Mouse (Mus musculus): ENCODE results near the gene Tyw5.
A peak's percentile ranks its signal among the peaks of the same experiment; 100 is the strongest.

Gene Tyw5

GRCm38 (mm10) chr1:57406187-57407151, at the start of gene Tyw5, which contains the start of gene Maip1:
Gene Tyw5, minus strand, starts transcription at chr1:57407101.
Gene Maip1, plus strand, starts transcription at chr1:57406328.
- DNase-seq (ENCODE audit: low read depth, low spot score): peak; percentile 90

GRCm38 (mm10) chr1:57450241-57450640, 43.3 kb upstream of the Tyw5 start:
- no peak for DNase-seq (ENCODE audit: low read depth, low spot score)

GRCm38 (mm10) chr1:57445679-57446078, 38.8 kb upstream of the Tyw5 start:
- no peak for DNase-seq (ENCODE audit: low read depth, low spot score)

DNA sequence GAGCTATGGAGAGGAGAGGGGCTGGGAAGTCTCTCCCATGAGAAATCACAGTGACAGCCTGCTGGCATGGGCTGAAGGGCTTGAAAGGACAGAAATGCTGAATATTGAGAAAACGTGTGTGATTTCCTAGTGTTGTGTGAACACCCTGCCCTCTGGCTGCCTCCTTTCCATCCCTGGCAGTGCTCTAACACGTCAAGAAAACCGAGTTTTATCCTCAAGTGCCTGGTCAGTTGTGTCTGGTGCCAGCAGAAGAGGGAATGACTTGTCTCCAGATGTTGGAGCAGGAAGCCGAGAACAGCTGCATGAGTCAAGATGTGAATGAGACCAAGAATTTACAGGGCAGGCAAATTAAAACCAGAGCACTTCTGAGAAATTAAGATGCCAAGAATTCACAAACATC, 33.9 kb upstream of the Tyw5 start:
- no peak for DNase-seq (ENCODE audit: low read depth, low spot score)

DNA sequence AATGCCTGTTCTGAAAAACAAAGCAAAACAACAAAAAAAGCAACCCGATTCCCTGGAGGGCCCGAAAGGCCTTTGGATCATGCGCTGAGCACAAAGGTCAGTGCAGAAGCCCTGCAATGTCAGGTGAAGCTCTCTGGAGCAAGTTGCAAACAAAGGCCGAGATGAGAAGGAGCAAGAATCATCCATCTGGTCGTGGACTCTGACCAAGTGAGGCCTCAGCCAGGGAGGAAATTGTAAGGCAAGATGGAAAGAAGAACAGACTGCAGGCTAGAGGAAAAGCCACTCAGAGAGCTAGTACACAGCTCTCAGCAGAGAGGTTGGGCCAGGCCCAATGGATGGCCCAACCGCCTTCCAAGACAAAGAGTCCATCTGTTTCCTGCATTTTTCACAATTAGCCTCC, 32.1 kb upstream of the Tyw5 start:
- no peak for DNase-seq (ENCODE audit: low read depth, low spot score)

- DNase-seq (ENCODE audit: low read depth, low spot score): no peak
These were observed 30.1 kb upstream of the Tyw5 start for GRCm38 (mm10) chr1:57436954-57437353.

DNA sequence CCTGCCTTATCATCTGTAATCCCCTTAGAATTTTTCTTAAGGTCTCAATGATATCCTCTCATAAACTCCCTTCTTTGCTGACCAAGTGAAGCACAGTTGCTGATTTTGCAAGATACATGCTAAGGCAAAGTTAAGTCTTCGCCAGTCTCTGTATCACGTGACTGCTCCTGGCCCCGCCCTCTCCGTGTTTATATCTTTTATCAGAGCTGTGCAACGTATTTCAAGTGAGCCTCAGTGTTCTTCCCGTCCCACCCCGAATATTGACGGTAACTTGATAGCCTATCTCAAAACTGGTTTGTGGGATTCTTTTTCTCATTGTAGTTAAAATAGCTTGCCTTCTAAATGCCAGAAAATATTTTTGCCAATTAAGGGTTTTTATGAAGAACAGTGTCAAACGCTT, 29.5 kb upstream of the Tyw5 start:
- DNase-seq (ENCODE audit: low read depth, low spot score): no peak

DNA sequence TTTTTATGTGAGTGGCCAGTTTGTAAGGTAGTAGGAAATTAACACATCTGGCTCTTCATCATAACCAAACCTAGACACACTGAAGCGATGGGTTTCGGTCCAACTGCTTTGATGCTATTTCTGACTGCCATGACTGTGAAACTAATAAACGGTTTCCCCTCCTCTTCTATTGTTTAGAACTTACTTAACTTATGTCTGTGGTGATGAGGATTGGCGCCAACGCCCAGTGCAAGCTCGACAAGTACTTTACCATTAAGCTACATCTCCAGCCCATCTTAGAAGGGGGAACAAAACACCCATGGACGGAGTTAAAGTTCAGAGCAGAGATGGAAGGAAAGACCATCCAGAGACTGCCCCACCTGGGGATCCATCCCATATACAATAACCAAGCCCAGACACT, 26.2 kb upstream of the Tyw5 start:
- DNase-seq (ENCODE audit: low read depth, low spot score): no peak

- no peak for DNase-seq (ENCODE audit: low read depth, low spot score)
These were observed 23.0 kb upstream of the Tyw5 start for GRCm38 (mm10) chr1:57429786-57430483.

- peak; percentile 62 for DNase-seq (ENCODE audit: low read depth, low spot score)
These were observed 21.7 kb upstream of the Tyw5 start for GRCm38 (mm10) chr1:57428368-57429308.

DNA sequence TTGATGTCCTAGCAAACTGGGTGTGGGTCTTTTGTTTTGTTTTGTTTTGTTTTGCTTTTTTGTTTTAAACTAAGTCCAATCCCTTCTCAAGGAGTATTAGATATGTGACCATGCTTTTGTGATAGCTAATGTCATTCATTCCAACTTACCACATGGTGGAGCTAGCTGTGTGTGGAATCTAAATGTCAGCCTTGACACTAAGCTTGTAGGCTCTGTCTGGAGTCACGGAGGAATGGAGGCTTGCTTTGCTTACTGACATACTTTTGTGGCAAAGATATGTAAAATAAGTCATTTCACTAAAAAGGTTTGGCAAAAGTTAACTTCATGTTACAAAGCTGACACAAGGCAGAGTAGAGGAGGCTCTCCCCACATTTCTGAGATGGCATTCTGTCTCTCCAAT, 16.8 kb upstream of the Tyw5 start:
- DNase-seq (ENCODE audit: low read depth, low spot score): peak; percentile 59

DNA sequence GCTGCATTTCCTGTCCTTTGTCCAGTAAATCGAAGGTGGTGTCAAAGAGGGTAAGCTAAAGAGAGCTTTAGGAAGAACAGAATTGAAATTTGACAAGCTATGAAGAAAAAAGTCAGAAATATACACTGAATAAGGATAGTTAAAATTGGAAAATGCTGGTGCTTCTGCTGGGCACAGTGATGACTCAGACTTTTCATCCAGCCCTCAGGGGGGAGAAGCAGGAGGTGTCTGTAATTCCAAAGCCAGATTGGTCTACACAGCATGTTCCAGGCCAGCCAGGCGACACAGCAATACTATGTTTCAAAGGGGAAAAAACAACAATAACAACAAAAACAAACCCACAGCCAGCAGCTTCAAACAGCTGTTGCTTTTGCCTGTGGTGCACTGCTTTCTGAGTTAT, 6.5 kb upstream of the Tyw5 start:
- no peak for DNase-seq (ENCODE audit: low read depth, low spot score)

- DNase-seq (ENCODE audit: low read depth, low spot score): no peak
These were observed 2.1 kb upstream of the Tyw5 start for GRCm38 (mm10) chr1:57408994-57409393.

DNA sequence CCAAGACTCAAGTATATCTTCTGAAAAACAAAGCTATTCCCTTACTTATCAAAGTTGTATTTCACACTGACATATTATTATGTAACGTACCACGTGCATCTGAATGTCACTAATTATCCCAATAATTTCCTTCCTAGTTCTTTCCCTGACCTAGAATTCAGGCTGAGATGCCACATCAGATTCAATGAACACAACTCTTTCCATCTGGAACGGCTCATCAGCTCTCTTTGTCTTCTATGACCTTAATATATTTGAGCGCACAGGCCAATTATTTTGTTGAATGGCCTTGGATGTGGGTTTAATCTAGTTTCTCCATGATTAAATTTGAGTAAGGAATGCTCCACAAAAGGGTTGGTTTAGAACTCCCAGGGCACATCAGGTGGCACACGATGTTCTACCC, 4.8 kb downstream of the Tyw5 start:
- no peak for DNase-seq (ENCODE audit: low read depth, low spot score)

- DNase-seq (ENCODE audit: low read depth, low spot score): no peak
These were observed 6.0 kb downstream of the Tyw5 start for GRCm38 (mm10) chr1:57400877-57401276.

DNA sequence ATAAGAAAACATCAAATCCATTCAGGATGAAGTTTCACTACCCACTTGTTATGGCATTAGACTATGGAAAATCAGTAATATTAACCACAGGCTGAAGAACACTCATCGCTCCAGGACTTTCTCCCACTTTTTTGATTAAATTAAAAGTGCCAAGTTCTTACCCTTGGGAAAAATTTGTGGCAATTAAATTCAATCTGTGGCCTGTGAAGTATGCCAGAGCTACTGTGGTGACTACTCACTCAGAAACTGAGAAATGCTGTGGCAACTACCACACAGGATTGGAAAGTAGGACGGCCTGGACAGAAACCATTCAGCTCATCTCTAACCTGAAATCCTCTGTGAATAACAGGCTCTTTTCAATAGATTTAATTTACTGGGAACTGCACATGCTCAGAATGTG, 6.6 kb downstream of the Tyw5 start:
- no peak for DNase-seq (ENCODE audit: low read depth, low spot score)

- no peak for DNase-seq (ENCODE audit: low read depth, low spot score)
These were observed 12.8 kb downstream of the Tyw5 start for GRCm38 (mm10) chr1:57394051-57394450.

- no peak for DNase-seq (ENCODE audit: low read depth, low spot score)
These were observed 14.5 kb downstream of the Tyw5 start for GRCm38 (mm10) chr1:57392417-57392816.

GRCm38 (mm10) chr1:57390993-57391790, 15.7 kb downstream of the Tyw5 start:
- no peak for DNase-seq (ENCODE audit: low read depth, low spot score)

DNA sequence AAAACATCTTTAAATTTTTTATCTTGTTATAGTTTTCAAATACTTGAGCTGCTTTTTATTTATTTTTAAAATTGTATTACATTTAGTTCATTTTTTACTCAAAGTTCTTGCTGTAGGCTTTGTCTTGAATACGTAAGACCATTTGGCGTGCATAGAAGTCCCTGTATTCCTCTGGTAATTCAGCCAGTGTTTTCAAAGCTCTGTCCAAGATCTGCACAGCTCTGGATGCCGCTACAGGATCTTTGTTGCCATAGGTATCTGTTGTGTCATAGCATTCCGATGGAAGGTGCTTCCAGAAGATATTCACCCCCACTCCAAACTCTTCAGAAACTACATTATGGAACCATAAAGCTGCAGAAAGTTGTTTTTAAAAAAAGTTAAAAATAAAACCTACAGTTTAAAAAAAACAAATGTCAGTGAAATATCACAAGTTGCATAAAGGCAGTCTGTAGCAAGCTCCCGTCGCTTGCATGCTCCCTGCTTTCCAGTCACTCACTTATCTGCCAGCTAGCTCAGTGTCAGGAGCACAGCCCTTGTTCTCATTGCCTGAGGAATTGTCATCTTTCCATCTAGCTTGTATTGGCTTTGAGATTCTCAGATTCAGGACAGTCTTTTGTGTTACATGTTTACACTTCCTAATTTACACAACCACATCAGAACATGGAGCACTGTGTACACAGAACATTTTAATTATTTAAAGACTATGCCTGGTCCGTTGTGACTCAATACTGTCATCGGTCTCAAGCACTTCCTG, 18.3 kb downstream of the Tyw5 start:
- DNase-seq (ENCODE audit: low read depth, low spot score): no peak
